Mouse (Mus musculus) gastrocnemius, postnatal 36 days (tissue): ENCODE measurements at regions not wholly inside any gene's neighbourhood (a gene's known extent, or its start where the extent isn't known, plus 50 kb on each side); places are given as distances from the start of the nearest gene placed in this dataset.

Experiments
- DNase-seq, 2 experiments: peaks; one replicate each; pipeline ENCODE4 v3.0.0; 2022
- intact Hi-C: fragments of 180-260 bp; cut with DNase I; formaldehyde crosslinking; loops from one replicate; pipeline ENCODE4 v1.15.1; 2025

DNA sequence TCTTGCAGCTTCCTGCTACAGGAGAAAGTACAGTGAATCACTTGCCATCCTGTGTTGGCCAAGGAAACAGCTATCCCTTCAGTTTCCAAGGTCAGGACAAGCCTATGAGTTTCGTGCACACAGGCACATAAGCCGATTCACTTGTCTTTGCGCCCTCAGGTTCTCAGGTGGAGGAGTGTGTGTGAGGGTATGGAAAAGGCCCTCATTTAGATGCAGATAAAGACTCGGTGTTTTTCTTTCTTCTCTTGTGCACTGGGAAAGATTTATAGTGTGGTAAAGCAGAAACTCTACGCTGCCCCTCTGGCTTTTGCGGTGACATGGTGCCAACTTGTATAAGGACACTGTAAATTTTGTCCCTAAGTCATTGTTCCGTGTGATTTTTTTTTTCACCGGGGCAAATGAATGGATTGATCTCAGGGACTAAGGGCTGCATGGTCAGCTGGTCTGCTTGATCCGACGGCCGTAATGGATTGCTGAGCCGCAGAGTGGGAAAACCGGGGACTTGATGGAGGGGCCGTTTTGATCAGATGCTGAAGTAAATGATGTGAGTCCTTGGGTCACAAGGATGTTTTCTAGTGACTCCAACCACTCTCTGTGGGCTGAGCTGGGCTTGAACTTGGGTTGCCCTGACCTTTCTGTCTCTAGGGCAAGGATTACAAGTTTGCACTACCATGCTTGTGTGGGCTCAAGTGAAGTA lies 65.4 kb upstream of the Prickle1 start:
- intact Hi-C loops = no loop called here
- no peak for DNase-seq

DNA sequence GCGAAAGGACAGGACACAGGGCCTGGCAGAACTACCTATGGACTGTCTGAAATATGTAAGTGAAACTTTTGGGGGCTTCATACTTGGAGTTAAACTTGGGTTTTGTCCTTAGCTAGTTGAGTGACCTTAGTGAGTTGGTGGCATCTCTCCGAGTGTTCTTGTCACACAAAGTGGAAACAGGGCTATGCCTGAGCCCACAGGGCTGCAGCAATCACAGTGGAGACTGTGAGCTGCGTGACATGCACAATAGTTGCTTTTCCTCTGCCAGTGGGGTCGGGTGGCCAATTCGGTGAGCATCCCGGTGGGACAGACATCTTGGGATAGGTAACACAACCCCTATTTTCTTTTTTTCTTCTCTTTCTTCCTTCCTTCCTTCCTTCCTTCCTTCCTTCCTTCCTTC lies 61.5 kb upstream of the Prickle1 start:
- intact Hi-C loops = no loop called here
- DNase-seq = no peak

DNA sequence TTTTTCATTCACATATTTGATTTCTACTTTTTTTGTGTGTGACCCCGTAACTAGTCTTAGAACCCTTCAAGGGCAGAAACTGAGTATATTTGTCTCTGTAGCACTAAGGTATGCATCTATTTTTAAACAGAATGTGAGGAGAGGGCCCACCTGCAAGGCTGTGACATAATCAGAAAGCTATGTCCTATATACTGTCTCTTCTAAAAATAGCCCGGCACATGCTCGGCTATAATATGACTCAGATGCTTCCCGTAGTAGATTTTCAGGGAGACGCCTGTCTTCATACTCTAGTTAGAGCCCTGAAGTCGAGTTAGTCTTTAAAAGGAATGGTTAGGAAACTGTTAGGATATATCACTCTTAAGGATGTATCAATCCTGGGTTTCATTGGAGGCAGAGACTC lies 61.0 kb upstream of the Prickle1 start:
- intact Hi-C loops = no loop called here
- no peak for DNase-seq

GRCm38 (mm10) chr15:93655743-93656142 lies 60.1 kb upstream of the Prickle1 start:
- intact Hi-C loops = no loop called here
- no peak for DNase-seq

DNA sequence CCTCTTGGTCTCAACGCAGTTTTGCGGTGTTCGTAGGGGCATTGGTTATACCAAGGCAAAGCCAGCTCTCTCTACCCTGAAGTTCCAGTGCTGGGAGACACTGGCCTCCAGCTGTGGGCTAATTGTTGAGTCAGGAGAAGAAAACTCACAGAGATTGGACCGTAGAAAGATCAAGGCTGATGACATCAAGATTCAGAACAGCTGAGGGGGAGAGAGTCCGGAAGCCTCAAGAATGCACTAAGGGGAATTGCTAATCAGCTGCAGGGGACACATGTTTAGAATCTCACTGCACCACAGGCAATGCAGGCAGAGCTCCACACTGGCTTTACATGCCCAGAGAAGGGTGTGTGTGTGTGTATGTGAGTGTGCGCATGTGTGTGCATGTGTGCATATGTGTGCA lies 59.6 kb upstream of the Prickle1 start:
- DNase-seq = no peak
- intact Hi-C loops = no loop called here

GRCm38 (mm10) chr15:93653378-93653777 lies 57.7 kb upstream of the Prickle1 start:
- intact Hi-C loops = no loop called here
- DNase-seq = no peak

DNA sequence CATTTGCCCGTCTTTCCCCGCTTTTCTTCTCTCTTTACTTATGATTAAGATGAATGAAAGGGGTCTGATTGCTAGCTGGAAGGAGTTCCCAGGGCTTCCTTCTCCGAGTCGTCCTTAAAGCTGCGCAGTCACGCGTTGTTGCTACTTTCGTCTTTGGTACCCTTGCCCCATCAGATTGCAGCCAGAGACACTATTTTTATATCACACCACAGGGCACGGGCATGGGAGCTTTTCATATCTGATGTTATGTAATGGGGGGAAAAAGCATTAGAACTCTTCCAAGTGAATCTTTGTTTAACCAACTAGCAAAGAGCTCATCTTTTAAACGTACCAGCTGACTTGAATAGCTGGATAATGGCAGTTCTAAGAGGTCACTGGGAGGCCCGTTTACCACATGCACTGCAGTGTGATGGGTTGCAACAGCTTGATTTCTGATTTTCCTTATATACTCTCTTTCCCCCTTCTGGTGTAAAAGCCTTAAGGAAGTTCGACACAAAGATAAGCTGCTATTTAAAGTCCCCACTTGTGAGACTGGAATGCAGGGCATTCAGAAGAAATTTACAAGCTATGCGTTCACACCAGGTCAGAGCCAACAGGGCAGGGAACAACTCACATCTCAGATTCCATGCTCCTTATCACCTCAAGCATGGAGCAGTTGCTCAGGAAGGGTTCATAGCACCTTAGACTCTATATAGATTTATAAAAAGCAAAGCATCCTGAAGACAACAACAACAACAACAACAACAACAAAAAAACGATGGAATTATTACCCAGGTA lies 55.5 kb upstream of the Prickle1 start:
- intact Hi-C loops = no loop called here
- no peak for DNase-seq

DNA sequence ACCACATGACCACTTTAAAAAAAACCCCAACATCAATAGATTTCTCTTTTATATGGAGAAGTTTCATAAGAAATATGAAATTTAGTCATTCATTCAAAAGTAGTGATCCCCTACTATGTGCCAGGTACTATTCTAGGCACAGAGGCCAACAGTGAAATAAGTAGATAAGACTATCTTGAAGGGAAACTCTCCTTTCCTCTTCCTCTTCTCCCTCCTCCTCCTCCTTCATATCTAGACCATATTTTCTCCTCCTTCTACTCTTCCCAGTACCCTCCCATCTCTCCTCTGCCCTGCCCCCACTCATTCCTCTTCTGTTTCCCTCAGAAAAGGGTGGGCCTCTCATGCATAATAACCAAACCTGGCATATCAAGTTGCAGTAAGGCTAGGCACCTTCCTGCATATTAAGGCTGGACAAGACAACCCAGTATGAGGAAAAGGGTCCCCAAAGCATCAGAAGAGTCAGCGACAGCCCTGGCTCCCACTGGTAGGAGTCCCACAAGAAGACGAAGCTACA lies 54.4 kb upstream of the Prickle1 start:
- intact Hi-C loops = no loop called here
- DNase-seq = no peak

DNA sequence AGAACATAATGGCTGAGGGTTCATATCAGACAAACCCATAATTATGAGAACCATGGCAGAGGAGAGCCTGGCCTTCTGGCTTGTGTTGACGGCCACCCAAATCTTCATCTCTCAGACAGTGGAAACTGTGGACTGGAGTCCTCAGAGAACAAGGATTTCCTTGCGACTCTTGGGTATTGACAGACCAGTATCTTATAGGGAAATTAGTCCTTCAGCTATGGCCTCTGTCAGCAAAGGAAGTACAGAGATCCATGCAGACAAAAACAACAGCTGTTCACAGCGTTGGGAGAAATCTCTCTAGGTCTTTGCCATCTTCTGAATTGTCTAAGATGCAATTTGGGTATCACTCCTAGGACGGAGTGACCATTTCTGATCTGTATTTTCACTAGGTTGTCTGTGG lies 53.0 kb upstream of the Prickle1 start:
- intact Hi-C loops = no loop called here
- DNase-seq = no peak

GRCm38 (mm10) chr15:93646820-93647219 lies 51.1 kb upstream of the Prickle1 start:
- no peak for DNase-seq
- intact Hi-C loops = no loop called here

GRCm38 (mm10) chr15:93645950-93646349 lies 50.3 kb upstream of the Prickle1 start:
- intact Hi-C loops = no loop called here

More at GRCm38 (mm10) chr15:93645950-93646349, 50.3 kb upstream of the Prickle1 start:
- no peak for DNase-seq
